Mouse (Mus musculus): ENCODE results near the gene Fscn1. TPM values are rescaled to one million over a fixed set of nuclear protein-coding genes. Genes with fewer than 3 reads are reported as not detected.

The Fscn1 gene
- polyA plus RNA-seq, 1 experiment from 2014 or later, result 541 TPM

GRCm38 (mm10) chr5:142932084-142932685 lies 28.0 kb upstream of the Fscn1 start:
- 28% methylated on average over 9 of the region's 9 CpGs for WGBS
- ATAC-seq, result peak; percentile 49; the same call in 1 of the 2 replicates
- no peak overlapping the region for H3K4me2 ChIP-seq (ENCODE audit: low read length)

GRCm38 (mm10) chr5:142932731-142933130 lies 27.4 kb upstream of the Fscn1 start:
- H3K36me3 ChIP-seq (ENCODE audit: control insufficient read depth, insufficient read depth), result no peaks in the 10 kb centered on the region

More at GRCm38 (mm10) chr5:142932084-142932685, 28.0 kb upstream of the Fscn1 start:
- H3K9ac ChIP-seq (replicated peaks; ENCODE audit: low read depth, low read length), result no peak overlapping the region
- H3K4me1 ChIP-seq (replicated peaks; ENCODE audit: control insufficient read depth, insufficient read depth, low read length), result peaks cover 7% of the 10 kb centered on the region
- H3K27me3 ChIP-seq (replicated peaks; ENCODE audit: control insufficient read depth, insufficient read depth, low read length), result 0 out of 2 replicates have a peak, but pooled peaks cover 2% of the 10 kb centered on the region
- H3K9me3 ChIP-seq (ENCODE audit: control insufficient read depth, low read length), result no peaks in the 10 kb centered on the region
- H3K27ac ChIP-seq (ENCODE audit: low read length), result no peak overlapping the region
- no peaks in the 10 kb centered on the region for H3K36me3 ChIP-seq (ENCODE audit: control insufficient read depth, insufficient read depth)
- no peak overlapping the region for H3K4me3 ChIP-seq (replicated peaks; ENCODE audit: low read length)

GRCm38 (mm10) chr5:142935642-142936335 lies 24.4 kb upstream of the Fscn1 start:
- Histone ChIP-seq H3K4me2 (ENCODE audit: low read length) (peak overlapping the region; percentile 37), H3K27ac (ENCODE audit: low read length) (no peak overlapping the region), H3K9me3 (ENCODE audit: control insufficient read depth, low read length) (no peaks in the 10 kb centered on the region), H3K9ac (replicated peaks; ENCODE audit: low read depth, low read length) (peak overlapping the region; percentile 33; the same call in 1 of the 2 replicates), H3K36me3 (ENCODE audit: control insufficient read depth, insufficient read depth) (no peaks in the 10 kb centered on the region), H3K4me3 (replicated peaks; ENCODE audit: low read length) (no peak overlapping the region), H3K27me3 (replicated peaks; ENCODE audit: control insufficient read depth, insufficient read depth, low read length) (no peaks in the 10 kb centered on the region), H3K4me1 (replicated peaks; ENCODE audit: control insufficient read depth, insufficient read depth, low read length) (no peaks in the 10 kb centered on the region; the same call in 1 of the 2 replicates)
- ATAC-seq, result peak; percentile 75
- 16% methylated on average over 13 of the region's 13 CpGs for WGBS

More at GRCm38 (mm10) chr5:142932731-142933130, 27.4 kb upstream of the Fscn1 start:
- Histone ChIP-seq H3K27ac (ENCODE audit: low read length) (no peak overlapping the region), H3K27me3 (replicated peaks; ENCODE audit: control insufficient read depth, insufficient read depth, low read length) (0 out of 2 replicates have a peak, but pooled peaks cover 2% of the 10 kb centered on the region), H3K9me3 (ENCODE audit: control insufficient read depth, low read length) (no peaks in the 10 kb centered on the region), H3K9ac (replicated peaks; ENCODE audit: low read depth, low read length) (no peak overlapping the region), H3K4me1 (replicated peaks; ENCODE audit: control insufficient read depth, insufficient read depth, low read length) (peaks cover 7% of the 10 kb centered on the region), H3K4me2 (ENCODE audit: low read length) (no peak overlapping the region), H3K4me3 (replicated peaks; ENCODE audit: low read length) (no peak overlapping the region)
- WGBS, result 69% methylated on average over 8 of the region's 8 CpGs
- ATAC-seq, result 0 out of 2 replicates have a peak, but pooled peaks have one; percentile 11

GRCm38 (mm10) chr5:142936336-142936719 lies 23.8 kb upstream of the Fscn1 start:
- Histone ChIP-seq H3K9ac (replicated peaks; ENCODE audit: low read depth, low read length) (peak overlapping the region; percentile 33; the same call in 1 of the 2 replicates), H3K36me3 (ENCODE audit: control insufficient read depth, insufficient read depth) (no peaks in the 10 kb centered on the region), H3K4me3 (replicated peaks; ENCODE audit: low read length) (no peak overlapping the region), H3K4me1 (replicated peaks; ENCODE audit: control insufficient read depth, insufficient read depth, low read length) (no peaks in the 10 kb centered on the region; the same call in 1 of the 2 replicates), H3K4me2 (ENCODE audit: low read length) (peak overlapping the region; percentile 37), H3K9me3 (ENCODE audit: control insufficient read depth, low read length) (no peaks in the 10 kb centered on the region), H3K27me3 (replicated peaks; ENCODE audit: control insufficient read depth, insufficient read depth, low read length) (no peaks in the 10 kb centered on the region), H3K27ac (ENCODE audit: low read length) (no peak overlapping the region)
- 5% methylated on average over 17 of the region's 17 CpGs for WGBS
- ATAC-seq, result peak; percentile 49

GRCm38 (mm10) chr5:142937956-142938727 lies 22.0 kb upstream of the Fscn1 start:
- no peak overlapping the region for H3K27ac ChIP-seq (ENCODE audit: low read length)
- WGBS, result 38% methylated on average over 19 of the region's 19 CpGs

GRCm38 (mm10) chr5:142940393-142940792 lies 19.8 kb upstream of the Fscn1 start:
- Histone ChIP-seq H3K36me3 (ENCODE audit: control insufficient read depth, insufficient read depth) (no peaks in the 10 kb centered on the region), H3K4me1 (replicated peaks; ENCODE audit: control insufficient read depth, insufficient read depth, low read length) (no peaks in the 10 kb centered on the region; the same call in 1 of the 2 replicates), H3K27ac (ENCODE audit: low read length) (no peak overlapping the region), H3K27me3 (replicated peaks; ENCODE audit: control insufficient read depth, insufficient read depth, low read length) (no peaks in the 10 kb centered on the region), H3K9ac (replicated peaks; ENCODE audit: low read depth, low read length) (no peak overlapping the region), H3K4me3 (replicated peaks; ENCODE audit: low read length) (no peak overlapping the region), H3K9me3 (ENCODE audit: control insufficient read depth, low read length) (no peaks in the 10 kb centered on the region), H3K4me2 (ENCODE audit: low read length) (no peak overlapping the region)
- 78% methylated on average over 2 of the region's 2 CpGs for WGBS
- no peak for ATAC-seq

More at GRCm38 (mm10) chr5:142937956-142938727, 22.0 kb upstream of the Fscn1 start:
- Histone ChIP-seq H3K9me3 (ENCODE audit: control insufficient read depth, low read length) (no peaks in the 10 kb centered on the region), H3K4me3 (replicated peaks; ENCODE audit: low read length) (no peak overlapping the region), H3K27me3 (replicated peaks; ENCODE audit: control insufficient read depth, insufficient read depth, low read length) (no peaks in the 10 kb centered on the region), H3K36me3 (ENCODE audit: control insufficient read depth, insufficient read depth) (no peaks in the 10 kb centered on the region), H3K4me1 (replicated peaks; ENCODE audit: control insufficient read depth, insufficient read depth, low read length) (no peaks in the 10 kb centered on the region; the same call in 1 of the 2 replicates), H3K4me2 (ENCODE audit: low read length) (no peak overlapping the region), H3K9ac (replicated peaks; ENCODE audit: low read depth, low read length) (no peak overlapping the region)
- no peak for ATAC-seq

- H3K27ac ChIP-seq (ENCODE audit: low read length), result no peak overlapping the region
- no peak overlapping the region for H3K4me2 ChIP-seq (ENCODE audit: low read length)
- H3K4me3 ChIP-seq (replicated peaks; ENCODE audit: low read length), result no peak overlapping the region
- H3K9ac ChIP-seq (replicated peaks; ENCODE audit: low read depth, low read length), result no peak overlapping the region
- ATAC-seq, result no peak
- H3K36me3 ChIP-seq (ENCODE audit: control insufficient read depth, insufficient read depth), result no peaks in the 10 kb centered on the region
- H3K4me1 ChIP-seq (replicated peaks; ENCODE audit: control insufficient read depth, insufficient read depth, low read length), result no peaks in the 10 kb centered on the region
- 71% methylated on average over 8 of the region's 8 CpGs for WGBS
- H3K27me3 ChIP-seq (replicated peaks; ENCODE audit: control insufficient read depth, insufficient read depth, low read length), result no peaks in the 10 kb centered on the region
- H3K9me3 ChIP-seq (ENCODE audit: control insufficient read depth, low read length), result no peaks in the 10 kb centered on the region
Observed at GRCm38 (mm10) chr5:142944979-142945682, 15.0 kb upstream of the Fscn1 start.

- WGBS, result 91% methylated on average over 7 of the region's 7 CpGs
- H3K27ac ChIP-seq (ENCODE audit: low read length), result no peak overlapping the region
Observed at GRCm38 (mm10) chr5:142947460-142947859, 12.7 kb upstream of the Fscn1 start.

More at GRCm38 (mm10) chr5:142947460-142947859, 12.7 kb upstream of the Fscn1 start:
- Histone ChIP-seq H3K27me3 (replicated peaks; ENCODE audit: control insufficient read depth, insufficient read depth, low read length) (no peaks in the 10 kb centered on the region), H3K4me2 (ENCODE audit: low read length) (no peak overlapping the region), H3K4me3 (replicated peaks; ENCODE audit: low read length) (no peak overlapping the region), H3K9ac (replicated peaks; ENCODE audit: low read depth, low read length) (no peak overlapping the region), H3K4me1 (replicated peaks; ENCODE audit: control insufficient read depth, insufficient read depth, low read length) (no peaks in the 10 kb centered on the region), H3K36me3 (ENCODE audit: control insufficient read depth, insufficient read depth) (no peaks in the 10 kb centered on the region), H3K9me3 (ENCODE audit: control insufficient read depth, low read length) (no peaks in the 10 kb centered on the region)
- ATAC-seq, result no peak

All from forebrain, embryonic 16.5 days (tissue).